In genomic region chr1:193544804-193545203, GRCm38 (mm10) we compare ENCODE assay signal across 18 mouse cellular contexts.
DNase-seq lines count a peak whose midpoint lies in the region; ATAC-seq lines count a peak whose summit lies in the region.
"Had no signal": no experiment of that assay in that cellular context is flagged by ENCODE, and none has a peak within 500 bp of the region (broad histone marks: within the 10 kb centered on the region; RNA-seq: fewer than 3 reads in every experiment).

No protein-coding gene starts in this region.

- no peak overlapping the region for H3K9ac ChIP-seq in midbrain, embryonic 11.5 days (ENCODE audit: low read length)
- no peak overlapping the region for H3K9ac ChIP-seq in midbrain, embryonic 15.5 days
- H3K9ac ChIP-seq: embryonic facial prominence, embryonic 12.5 days; forebrain, embryonic 12.5 days; forebrain, postnatal 0 days had no signal

- H3K4me3 ChIP-seq in heart, embryonic 10.5 days, result no peak overlapping the region
- no peak overlapping the region for H3K4me3 ChIP-seq in midbrain, embryonic 11.5 days (ENCODE audit: low read depth, low read length)
- H3K4me3 ChIP-seq in midbrain, embryonic 15.5 days, result no peak overlapping the region
- H3K4me3 ChIP-seq: embryonic facial prominence, embryonic 10.5 days; embryonic facial prominence, embryonic 12.5 days; forebrain, embryonic 12.5 days had no signal

- DNase-seq in heart, adult 11 months, result peak; percentile 39
- no peak for DNase-seq in heart, embryonic 10.5 days (ENCODE audit: low spot score)
- DNase-seq in midbrain, embryonic 11.5 days (ENCODE audit: low spot score, missing footprints), result peak; percentile 74
- no peak for DNase-seq in urinary bladder, postnatal 25 days (ENCODE audit: low spot score)
- DNase-seq: adrenal gland, adult 8-10 months; adrenal gland, postnatal 14 days; adrenal gland, postnatal 36 days; cerebellum, adult 11-12 months; cerebellum, adult 2 months; cerebellum, adult 9-10 months; cerebellum, postnatal 10 days; cerebellum, postnatal 25 days; forebrain, postnatal 0 days had no signal

- H3K27ac ChIP-seq in heart, embryonic 10.5 days, result no peak overlapping the region
- no peak overlapping the region for H3K27ac ChIP-seq in midbrain, embryonic 11.5 days (ENCODE audit: low read depth, low read length)
- no peak overlapping the region for H3K27ac ChIP-seq in midbrain, embryonic 15.5 days
- H3K27ac ChIP-seq: embryonic facial prominence, embryonic 10.5 days; embryonic facial prominence, embryonic 12.5 days; forebrain, embryonic 12.5 days had no signal

- no peaks in the 10 kb centered on the region for H3K36me3 ChIP-seq in heart, embryonic 10.5 days
- H3K36me3 ChIP-seq in midbrain, embryonic 11.5 days (ENCODE audit: control insufficient read depth, insufficient read depth, low read length), result no peaks in the 10 kb centered on the region
- H3K36me3 ChIP-seq in midbrain, embryonic 15.5 days (replicated peaks), result no peaks in the 10 kb centered on the region
- H3K36me3 ChIP-seq: embryonic facial prominence, embryonic 10.5 days; embryonic facial prominence, embryonic 12.5 days; forebrain, embryonic 12.5 days had no signal

- H3K4me2 ChIP-seq in midbrain, embryonic 11.5 days, result no peak overlapping the region
- H3K4me2 ChIP-seq in midbrain, embryonic 15.5 days, result no peak overlapping the region
- H3K4me2 ChIP-seq: embryonic facial prominence, embryonic 12.5 days; forebrain, embryonic 12.5 days had no signal

- ATAC-seq in midbrain, embryonic 11.5 days (ENCODE audit: low FRiP score), result no peak
- ATAC-seq in midbrain, embryonic 15.5 days (replicated peaks), result no peak
- ATAC-seq: forebrain, embryonic 14.5 days; forebrain, postnatal 0 days had no signal

- peaks cover 14% of the 10 kb centered on the region for H3K4me1 ChIP-seq in heart, embryonic 10.5 days
- peaks cover 10% of the 10 kb centered on the region for H3K4me1 ChIP-seq in midbrain, embryonic 11.5 days (ENCODE audit: control insufficient read depth, insufficient read depth, low read length)
- H3K4me1 ChIP-seq in midbrain, embryonic 15.5 days, result peaks cover 14% of the 10 kb centered on the region

- H3K27me3 ChIP-seq in heart, embryonic 10.5 days (ENCODE audit: insufficient read depth, poor library complexity, severe bottlenecking), result peaks cover 60% of the 10 kb centered on the region
- H3K27me3 ChIP-seq in midbrain, embryonic 11.5 days (ENCODE audit: control insufficient read depth, insufficient read depth, low read length), result no peaks in the 10 kb centered on the region
- no peaks in the 10 kb centered on the region for H3K27me3 ChIP-seq in midbrain, embryonic 15.5 days (replicated peaks)
- H3K27me3 ChIP-seq: embryonic facial prominence, embryonic 12.5 days; forebrain, embryonic 12.5 days had no signal

- H3K9me3 ChIP-seq in heart, embryonic 10.5 days, result no peaks in the 10 kb centered on the region
- no peaks in the 10 kb centered on the region for H3K9me3 ChIP-seq in midbrain, embryonic 11.5 days (ENCODE audit: control insufficient read depth, low read length)
- H3K9me3 ChIP-seq in midbrain, embryonic 15.5 days, result no peaks in the 10 kb centered on the region
- H3K9me3 ChIP-seq: embryonic facial prominence, embryonic 10.5 days; embryonic facial prominence, embryonic 12.5 days; forebrain, embryonic 12.5 days had no signal

Comparison
In these comparisons a context has a peak if more than half of its experiments do, and no peak if none do; other contexts are left out.
1. DNase-seq: peak in heart, adult 11 months (single experiment) and midbrain, embryonic 11.5 days (single experiment); none in heart, embryonic 10.5 days (single experiment) and urinary bladder, postnatal 25 days (single experiment).